Comparison of ENCODE assay signal across 8 mouse cellular contexts in the genomic region with DNA sequence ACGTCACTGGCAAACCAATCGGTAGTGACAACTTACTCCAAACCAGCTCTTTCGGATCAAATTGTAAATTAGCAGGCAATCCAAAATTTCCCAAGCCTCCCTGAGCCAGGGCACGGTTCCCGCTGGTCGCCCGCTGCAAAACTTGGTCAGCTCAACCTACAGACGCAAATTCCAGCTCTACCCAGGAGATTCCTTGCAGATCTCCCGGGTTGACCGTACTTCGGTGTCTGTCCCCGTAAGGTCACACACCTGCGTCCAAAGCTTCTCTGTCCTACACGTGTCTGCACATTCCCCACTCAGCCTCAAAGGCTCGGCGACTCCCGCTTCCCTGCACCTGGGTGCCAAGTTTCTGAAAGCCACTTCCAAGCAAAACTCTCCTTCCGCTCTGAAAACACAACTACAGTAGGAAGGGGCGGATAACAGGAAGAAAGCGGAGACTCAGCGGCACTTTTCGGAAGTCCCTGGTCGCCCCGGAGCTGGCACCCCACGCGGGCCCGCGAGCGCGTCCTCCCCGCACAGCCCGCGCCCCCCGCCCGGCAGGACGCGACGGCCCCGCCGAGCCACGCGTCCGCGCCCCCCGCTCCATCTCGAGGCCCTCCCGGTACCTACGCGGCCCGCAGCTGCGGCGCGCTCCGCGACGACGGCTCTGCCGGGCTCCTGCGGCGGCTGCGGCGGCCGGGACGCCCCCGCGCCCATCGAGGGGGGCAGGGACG. TPM values are rescaled to one million over a fixed set of nuclear protein-coding genes. Genes with fewer than 3 reads are reported as not detected.
A peak's percentile ranks its signal among the peaks of the same experiment; 100 is the strongest.
DNase-seq lines count a peak whose midpoint lies in the region; ATAC-seq and TF ChIP-seq lines count a peak whose summit lies in the region.

No protein-coding gene starts in this region.

- no peak for TF ChIP-seq CTCF in Patski (IDR thresholded peaks at IDR 0.05)
- no peak for TF ChIP-seq CTCF in gastrocnemius, adult 2 months (IDR thresholded peaks at IDR 0.05)

- peak overlapping the region; percentile 82 for H3K4me3 ChIP-seq in gastrocnemius, adult 2 months
- peak overlapping the region; percentile 93 for H3K4me3 ChIP-seq in hindbrain, embryonic 16.5 days (ENCODE audit: low read length)
- H3K4me3 ChIP-seq in megakaryocyte, embryonic 14.5 days (replicated peaks), result peak overlapping the region; percentile 97

- H3K9ac ChIP-seq in hindbrain, embryonic 16.5 days (ENCODE audit: low read depth, low read length), result peak overlapping the region; percentile 92

- no peaks in the 10 kb centered on the region for H3K36me3 ChIP-seq in hindbrain, embryonic 16.5 days (ENCODE audit: control insufficient read depth, insufficient read depth, low read length)
- peaks cover 12% of the 10 kb centered on the region for H3K36me3 ChIP-seq in megakaryocyte, embryonic 14.5 days (replicated peaks; ENCODE audit: low read length)

- in situ Hi-C loops in Patski (cut with MboI; ENCODE audit: low pct_unique_long_range_greater_than_20kb), result loop anchor here (5.0 to 25.0 kb wide), 2 partner anchors 133 to 337 kb away; a partner anchor contains a TSS

- intact Hi-C loops in gastrocnemius, adult 2 months (cut with DNase I), result loop anchor here (2.0 kb wide), 1 partner anchor 131 kb away; a partner anchor contains a TSS
- intact Hi-C loops in left cerebral cortex, postnatal 10 days (cut with DNase I), result loop anchor here (2.0 to 10.0 kb wide), 2 partner anchors 131 to 195 kb away; a partner anchor contains a TSS

- H3K9me3 ChIP-seq in hindbrain, embryonic 16.5 days (ENCODE audit: control insufficient read depth, low read length), result no peaks in the 10 kb centered on the region
- peaks cover 3% of the 10 kb centered on the region; the same call in 1 of the 2 replicates for H3K9me3 ChIP-seq in megakaryocyte, embryonic 14.5 days

- CTCF ChIA-PET in Patski (lab: Charles Lee), result interaction anchor here (0.6 kb wide), 1 partner anchor 130 kb away, joined by 3 read pairs; no protein-coding TSS in a partner anchor

- H3K4me2 ChIP-seq in hindbrain, embryonic 16.5 days (ENCODE audit: low read length), result peak overlapping the region; percentile 96

- peaks cover 4% of the 10 kb centered on the region; the same call in 1 of the 2 replicates for H3K4me1 ChIP-seq in hindbrain, embryonic 16.5 days (ENCODE audit: control insufficient read depth, insufficient read depth, low read depth, low read length)
- peaks cover 60% of the 10 kb centered on the region for H3K4me1 ChIP-seq in megakaryocyte, embryonic 14.5 days

- WGBS in hindbrain, embryonic 16.5 days, result under 1% methylated on average over 47 of the region's 68 CpGs

- H3K27ac ChIP-seq in gastrocnemius, adult 2 months, result peak overlapping the region; percentile 85
- H3K27ac ChIP-seq in hindbrain, embryonic 16.5 days (ENCODE audit: low read depth, low read length), result peak overlapping the region; percentile 89

- no peaks in the 10 kb centered on the region for H3K27me3 ChIP-seq in Patski
- H3K27me3 ChIP-seq in hindbrain, embryonic 16.5 days (replicated peaks; ENCODE audit: control insufficient read depth, insufficient read depth, low read length), result no peaks in the 10 kb centered on the region
- H3K27me3 ChIP-seq in megakaryocyte, embryonic 14.5 days (replicated peaks), result no peaks in the 10 kb centered on the region

- POLR2A ChIA-PET in Patski (lab: Charles Lee), result interaction anchor here (1.5 to 1.6 kb wide), 2 partner anchors 13 to 130 kb away, joined by 3 to 6 read pairs; a partner anchor contains a TSS

- DNase-seq in Patski (ENCODE audit: low read depth, low spot score), result no peak
- DNase-seq in cerebellum, adult 9-10 months, result peak; percentile 73
- peak; percentile 50 for DNase-seq in gastrocnemius, adult 2 months
- DNase-seq in left cerebral cortex, postnatal 10 days (ENCODE audit: extremely low spot score in 1 of 2, low spot score in 2 of 2), result peak; percentile 22 to 70
- DNase-seq in right cerebral cortex, postnatal 14 days, result peak; percentile 35
- DNase-seq in yolk sac, embryonic 10.5 days (ENCODE audit: low spot score), result peak; percentile 58

- peak; percentile 38 for ATAC-seq in Patski
- peak; percentile 85 for ATAC-seq in hindbrain, embryonic 16.5 days

RNA-seq across cellular contexts. Expression of a gene that starts 0.7 kb away (rescaled TPM):
- polyA plus RNA-seq in Patski (2021), result 48.0 TPM
- total RNA-seq in gastrocnemius, adult 2 months (2021), result 10 to 100 TPM in 1 of 2 experiments, 1 to 10 TPM in 1; 9.4 to 11.3 TPM
- polyA plus RNA-seq in hindbrain, embryonic 16.5 days (2015; fragmentation: Nextera tagmentation; extraction: Ambion mirVana), result 8.0 and 9.0 TPM in 2 replicates
- total RNA-seq in left cerebral cortex, postnatal 10 days (2021), result 10 to 100 TPM; 28.3 to 29.3 TPM
- 15.6 and 68.2 TPM in 2 replicates for polyA plus RNA-seq in megakaryocyte, embryonic 14.5 days (2012; ENCODE audit: insufficient read depth, low replicate concordance)
